ENCODE assay signal across 11 mouse cellular contexts in the genomic region with DNA sequence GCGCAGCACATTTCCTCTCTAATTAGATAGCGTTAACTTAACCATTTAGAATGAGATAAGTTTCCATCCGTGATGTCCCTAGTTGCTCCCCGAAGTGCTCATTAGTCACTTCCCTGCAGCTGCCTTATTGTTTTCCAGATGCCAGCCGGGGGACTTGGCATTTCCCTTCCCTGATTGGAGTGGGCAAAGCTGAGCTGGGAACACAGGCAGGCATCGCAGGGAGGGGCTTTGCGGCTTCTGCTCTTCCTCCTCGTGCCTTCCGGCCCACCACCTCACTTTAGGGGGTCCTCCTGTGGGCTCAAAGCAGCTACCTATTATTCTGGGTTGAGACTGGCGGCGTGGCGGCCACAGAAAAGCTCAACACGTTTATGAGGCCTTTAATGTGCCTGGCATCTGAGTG. TPM values are rescaled to one million over a fixed set of nuclear protein-coding genes. Genes with fewer than 3 reads are reported as not detected.
DNase-seq lines count a peak whose midpoint lies in the region; ATAC-seq lines count a peak whose summit lies in the region.
"Had no signal": no experiment of that assay in that cellular context is flagged by ENCODE, and none has a peak within 500 bp of the region (broad histone marks: within the 10 kb centered on the region; RNA-seq: fewer than 3 reads in every experiment).

No protein-coding gene starts in this region.

- intact Hi-C loops in gastrocnemius, postnatal 14 days (cut with DNase I; ENCODE audit: low total_unique reads), result loop anchor here (2.0 to 5.0 kb wide), 2 partner anchors 116 to 405 kb away; no protein-coding TSS in a partner anchor

- no peaks in the 10 kb centered on the region for H3K27me3 ChIP-seq in forebrain, embryonic 14.5 days (replicated peaks; ENCODE audit: control insufficient read depth, insufficient read depth, low read length)
- H3K27me3 ChIP-seq in midbrain, embryonic 10.5 days (ENCODE audit: low read depth, poor library complexity, severe bottlenecking), result peaks cover 46% of the 10 kb centered on the region

- no peak overlapping the region for H3K4me3 ChIP-seq in forebrain, embryonic 14.5 days (ENCODE audit: low read depth, low read length)
- no peak overlapping the region for H3K4me3 ChIP-seq in midbrain, embryonic 10.5 days
- H3K4me3 ChIP-seq: gastrocnemius, adult 2 months had no signal

- H3K4me1 ChIP-seq in forebrain, embryonic 14.5 days (ENCODE audit: control insufficient read depth, insufficient read depth, low read length), result peaks cover 13% of the 10 kb centered on the region; the same call in 1 of the 2 replicates
- peaks cover 53% of the 10 kb centered on the region for H3K4me1 ChIP-seq in midbrain, embryonic 10.5 days

- H3K27ac ChIP-seq in forebrain, embryonic 14.5 days (ENCODE audit: low read depth, low read length), result no peak overlapping the region
- peak overlapping the region; percentile 74; the same call in 1 of the 2 replicates for H3K27ac ChIP-seq in midbrain, embryonic 10.5 days (replicated peaks)

- H3K36me3 ChIP-seq in forebrain, embryonic 14.5 days (ENCODE audit: control insufficient read depth, insufficient read depth, low read length), result peaks cover 1% of the 10 kb centered on the region; the same call in 1 of the 2 replicates
- H3K36me3 ChIP-seq in midbrain, embryonic 10.5 days, result peaks cover under 1% of the 10 kb centered on the region

- no peaks in the 10 kb centered on the region for H3K9me3 ChIP-seq in forebrain, embryonic 14.5 days (replicated peaks; ENCODE audit: control insufficient read depth, low read length)
- H3K9me3 ChIP-seq in midbrain, embryonic 10.5 days (replicated peaks), result no peaks in the 10 kb centered on the region

- peak overlapping the region; percentile 14; the same call in 1 of the 2 replicates for H3K4me2 ChIP-seq in forebrain, embryonic 14.5 days (ENCODE audit: low read length)

- ATAC-seq in forebrain, embryonic 14.5 days, result peak; percentile 42

- 12% methylated on average over 13 of the region's 13 CpGs for WGBS in forebrain, embryonic 14.5 days
- 29% methylated on average over 13 of the region's 13 CpGs for WGBS in midbrain, embryonic 10.5 days

- H3K9ac ChIP-seq in forebrain, embryonic 14.5 days (ENCODE audit: low read length), result peak overlapping the region; percentile 45

- peak; percentile 52 to 55 for DNase-seq in layer of hippocampus, postnatal 10 days (ENCODE audit: low spot score in 2 of 2)
- no peak for DNase-seq in layer of hippocampus, adult 9-10 months (ENCODE audit: low spot score)
- peak; percentile 54 for DNase-seq in forebrain, embryonic 14.5 days (ENCODE audit: low spot score)
- no peak for DNase-seq in midbrain, embryonic 10.5 days (ENCODE audit: low spot score)
- peak; percentile 29 for DNase-seq in retina, embryonic 14.5 days (ENCODE audit: low spot score)
- no peak for DNase-seq in gastrocnemius, postnatal 14 days
- no peak for DNase-seq in testis, postnatal 10 days (ENCODE audit: low spot score)
- DNase-seq in MN1 (ENCODE audit: low spot score), result no peak

RNA-seq across cellular contexts. Expression of a gene that starts 7.1 kb away (rescaled TPM):
- total RNA-seq in layer of hippocampus, postnatal 10 days (2021), result 100 to 1,000 TPM; 161 to 168 TPM
- polyA plus RNA-seq in forebrain, embryonic 14.5 days (2014; fragmentation: Nextera tagmentation; extraction: Ambion mirVana), result 7.5 and 7.8 TPM in 2 replicates
- polyA plus RNA-seq in midbrain, embryonic 10.5 days (2016; fragmentation: Nextera tagmentation; extraction: Ambion mirVana), result 3.3 and 3.9 TPM in 2 replicates
- total RNA-seq in gastrocnemius, postnatal 14 days (2021), result 1 to 10 TPM; 4.4 to 4.6 TPM

RNA-seq across cellular contexts. Expression of a gene that starts 12.5 kb away (rescaled TPM):
- total RNA-seq in layer of hippocampus, postnatal 10 days (2021), result 10 to 100 TPM; 39.1 to 43.4 TPM
- 16.2 and 21.9 TPM in 2 replicates for polyA plus RNA-seq in forebrain, embryonic 14.5 days (2014; fragmentation: Nextera tagmentation; extraction: Ambion mirVana)
- 19.2 and 22.3 TPM in 2 replicates for polyA plus RNA-seq in midbrain, embryonic 10.5 days (2016; fragmentation: Nextera tagmentation; extraction: Ambion mirVana)
- 10 to 100 TPM; 31.1 to 34.2 TPM for total RNA-seq in gastrocnemius, postnatal 14 days (2021)

RNA-seq across cellular contexts. Expression of a gene that starts 50.7 kb away (rescaled TPM):
- total RNA-seq in layer of hippocampus, postnatal 10 days (2021), result 10 to 100 TPM; 29.3 to 33.8 TPM
- 1.8 and 4.8 TPM in 2 replicates for polyA plus RNA-seq in forebrain, embryonic 14.5 days (2014; fragmentation: Nextera tagmentation; extraction: Ambion mirVana)
- polyA plus RNA-seq in midbrain, embryonic 10.5 days (2016; fragmentation: Nextera tagmentation; extraction: Ambion mirVana), result 0.06 TPM in 1 of 2 replicates, not detected in the other
- under 1 TPM in 1 of 2 experiments, not detected in 1; 0.08 TPM for total RNA-seq in gastrocnemius, postnatal 14 days (2021)
- total RNA-seq: gastrocnemius, adult 2 months had no signal
- polyA plus RNA-seq: CD4-positive, CD25-positive, alpha-beta regulatory T cell, adult 4 months; heart, embryonic 14.5 days had no signal

Comparison
In these comparisons a context has a peak if more than half of its experiments do, and no peak if none do; other contexts are left out.
1. DNase-seq: peak in layer of hippocampus, postnatal 10 days (2 of 2), forebrain, embryonic 14.5 days (single experiment) and retina, embryonic 14.5 days (single experiment); none in layer of hippocampus, adult 9-10 months (single experiment), midbrain, embryonic 10.5 days (single experiment), gastrocnemius, postnatal 14 days (single experiment), testis, postnatal 10 days (single experiment) and MN1 (single experiment).
2. RNA of a gene that starts 7.1 kb away (total RNA-seq): 161 to 168 TPM in layer of hippocampus, postnatal 10 days; 4.4 to 4.6 TPM in gastrocnemius, postnatal 14 days; every median in the first group is over 10 times any median in the second.
3. RNA of a gene that starts 50.7 kb away (total RNA-seq): 29.3 to 33.8 TPM in layer of hippocampus, postnatal 10 days; 0.08 TPM in gastrocnemius, postnatal 14 days; every median in the first group is over 10 times any median in the second.